Mouse (Mus musculus): Measurements from ENCODE around the gene Crybg3. TPM values are rescaled to one million over a fixed set of nuclear protein-coding genes. Genes with fewer than 3 reads are reported as not detected.

Crybg3 gene
- 11.2 and 12.6 TPM in 2 replicates for polyA plus RNA-seq (2015; fragmentation: Nextera tagmentation; extraction: Ambion mirVana)

GRCm38 (mm10) chr16:59600311-59601251, at the start of gene Crybg3:
Gene Crybg3 (minus strand): TSS chr16:59600979.
- H3K4me3 ChIP-seq (ENCODE audit: low read length) = peak within 1 kb of the TSS; percentile 73
- H3K27me3 ChIP-seq (ENCODE audit: control insufficient read depth, insufficient read depth, low read length) = no peaks in the 10 kb centered on the region
- H3K4me1 ChIP-seq (ENCODE audit: control insufficient read depth, insufficient read depth, low read length) = peaks cover 19% of the 10 kb centered on the region
- ATAC-seq (replicated peaks; ENCODE audit: extremely low read depth, insufficient read depth, low FRiP score) = peak; percentile 93
- H3K27ac ChIP-seq (ENCODE audit: low read length) = peak within 1 kb of the TSS; percentile 98
- peak within 1 kb of the TSS; percentile 72 for H3K4me2 ChIP-seq (ENCODE audit: low read depth, low read length)
- H3K9me3 ChIP-seq (replicated peaks; ENCODE audit: control insufficient read depth, low read length) = peaks cover 4% of the 10 kb centered on the region
- WGBS = under 1% methylated on average over 85 of the region's 90 CpGs
- peak within 1 kb of the TSS; percentile 87 for H3K9ac ChIP-seq (ENCODE audit: low read length)
- 0 out of 2 replicates have a peak, but pooled peaks cover 2% of the 10 kb centered on the region for H3K36me3 ChIP-seq (ENCODE audit: control insufficient read depth, insufficient read depth)

- no peak overlapping the region for H3K27ac ChIP-seq (ENCODE audit: low read length)
- WGBS = 66% methylated on average over 2 of the region's 2 CpGs
- H3K36me3 ChIP-seq (ENCODE audit: control insufficient read depth, insufficient read depth) = no peaks in the 10 kb centered on the region
- no peaks in the 10 kb centered on the region for H3K4me1 ChIP-seq (ENCODE audit: control insufficient read depth, insufficient read depth, low read length)
- no peak overlapping the region for H3K4me2 ChIP-seq (ENCODE audit: low read depth, low read length)
- no peak overlapping the region for H3K9ac ChIP-seq (ENCODE audit: low read length)
- no peaks in the 10 kb centered on the region; the same call in 1 of the 2 replicates for H3K9me3 ChIP-seq (replicated peaks; ENCODE audit: control insufficient read depth, low read length)
- no peak for ATAC-seq (replicated peaks; ENCODE audit: extremely low read depth, insufficient read depth, low FRiP score)
- no peak overlapping the region for H3K4me3 ChIP-seq (ENCODE audit: low read length)
- no peaks in the 10 kb centered on the region for H3K27me3 ChIP-seq (ENCODE audit: control insufficient read depth, insufficient read depth, low read length)
These were observed 43.0 kb upstream of the Crybg3 start for GRCm38 (mm10) chr16:59643766-59644165.

- ATAC-seq (replicated peaks; ENCODE audit: extremely low read depth, insufficient read depth, low FRiP score) = no peak
- no peaks in the 10 kb centered on the region for H3K36me3 ChIP-seq (ENCODE audit: control insufficient read depth, insufficient read depth)
- H3K4me3 ChIP-seq (ENCODE audit: low read length) = no peak overlapping the region
- no peaks in the 10 kb centered on the region for H3K27me3 ChIP-seq (ENCODE audit: control insufficient read depth, insufficient read depth, low read length)
- H3K9me3 ChIP-seq (replicated peaks; ENCODE audit: control insufficient read depth, low read length) = no peaks in the 10 kb centered on the region
- H3K9ac ChIP-seq (ENCODE audit: low read length) = no peak overlapping the region
- 76% methylated on average over 3 of the region's 3 CpGs for WGBS
- H3K4me1 ChIP-seq (ENCODE audit: control insufficient read depth, insufficient read depth, low read length) = peaks cover 6% of the 10 kb centered on the region; the same call in 1 of the 2 replicates
- no peak overlapping the region for H3K4me2 ChIP-seq (ENCODE audit: low read depth, low read length)
- H3K27ac ChIP-seq (ENCODE audit: low read length) = no peak overlapping the region
These were observed 39.2 kb upstream of the Crybg3 start for GRCm38 (mm10) chr16:59639985-59640384.

GRCm38 (mm10) chr16:59639102-59639691, 38.4 kb upstream of the Crybg3 start, which contains the start of gene Arl6:
Gene Arl6 (minus strand): TSS chr16:59639391.
- Histone ChIP-seq H3K4me2 (ENCODE audit: low read depth, low read length) (peak within 1 kb of the TSS; percentile 78), H3K4me1 (ENCODE audit: control insufficient read depth, insufficient read depth, low read length) (peaks cover 6% of the 10 kb centered on the region; the same call in 1 of the 2 replicates), H3K36me3 (ENCODE audit: control insufficient read depth, insufficient read depth) (no peaks in the 10 kb centered on the region), H3K27ac (ENCODE audit: low read length) (peak within 1 kb of the TSS; percentile 99), H3K27me3 (ENCODE audit: control insufficient read depth, insufficient read depth, low read length) (no peaks in the 10 kb centered on the region), H3K4me3 (ENCODE audit: low read length) (peak within 1 kb of the TSS; percentile 90), H3K9me3 (replicated peaks; ENCODE audit: control insufficient read depth, low read length) (no peaks in the 10 kb centered on the region), H3K9ac (ENCODE audit: low read length) (peak within 1 kb of the TSS; percentile 89)
- peak; percentile 99 for ATAC-seq (replicated peaks; ENCODE audit: extremely low read depth, insufficient read depth, low FRiP score)
- under 1% methylated on average over 46 of the region's 46 CpGs for WGBS

GRCm38 (mm10) chr16:59634598-59634997, 33.8 kb upstream of the Crybg3 start:
- no peaks in the 10 kb centered on the region for H3K27me3 ChIP-seq (ENCODE audit: control insufficient read depth, insufficient read depth, low read length)
- peaks cover 6% of the 10 kb centered on the region; the same call in 1 of the 2 replicates for H3K4me1 ChIP-seq (ENCODE audit: control insufficient read depth, insufficient read depth, low read length)
- H3K4me2 ChIP-seq (ENCODE audit: low read depth, low read length) = no peak overlapping the region
- 69% methylated on average over 2 of the region's 2 CpGs for WGBS
- no peak overlapping the region for H3K9ac ChIP-seq (ENCODE audit: low read length)
- H3K4me3 ChIP-seq (ENCODE audit: low read length) = no peak overlapping the region
- H3K27ac ChIP-seq (ENCODE audit: low read length) = no peak overlapping the region
- H3K9me3 ChIP-seq (replicated peaks; ENCODE audit: control insufficient read depth, low read length) = no peaks in the 10 kb centered on the region
- ATAC-seq (replicated peaks; ENCODE audit: extremely low read depth, insufficient read depth, low FRiP score) = no peak
- H3K36me3 ChIP-seq (ENCODE audit: control insufficient read depth, insufficient read depth) = no peaks in the 10 kb centered on the region

GRCm38 (mm10) chr16:59621554-59621953, 20.8 kb upstream of the Crybg3 start:
- 97% methylated on average over 2 of the region's 2 CpGs for WGBS
- Histone ChIP-seq H3K4me2 (ENCODE audit: low read depth, low read length) (no peak overlapping the region), H3K9me3 (replicated peaks; ENCODE audit: control insufficient read depth, low read length) (no peaks in the 10 kb centered on the region), H3K27me3 (ENCODE audit: control insufficient read depth, insufficient read depth, low read length) (no peaks in the 10 kb centered on the region), H3K4me1 (ENCODE audit: control insufficient read depth, insufficient read depth, low read length) (no peaks in the 10 kb centered on the region), H3K4me3 (ENCODE audit: low read length) (no peak overlapping the region), H3K36me3 (ENCODE audit: control insufficient read depth, insufficient read depth) (no peaks in the 10 kb centered on the region), H3K27ac (ENCODE audit: low read length) (no peak overlapping the region), H3K9ac (ENCODE audit: low read length) (no peak overlapping the region)
- no peak for ATAC-seq (replicated peaks; ENCODE audit: extremely low read depth, insufficient read depth, low FRiP score)

- 23% methylated on average over 3 of the region's 3 CpGs for WGBS
- ATAC-seq (replicated peaks; ENCODE audit: extremely low read depth, insufficient read depth, low FRiP score) = no peak
- H3K9me3 ChIP-seq (replicated peaks; ENCODE audit: control insufficient read depth, low read length) = no peaks in the 10 kb centered on the region
These were observed 16.4 kb upstream of the Crybg3 start for GRCm38 (mm10) chr16:59617167-59617566.

GRCm38 (mm10) chr16:59615675-59616074, 14.9 kb upstream of the Crybg3 start:
- ATAC-seq (replicated peaks; ENCODE audit: extremely low read depth, insufficient read depth, low FRiP score) = no peak
- 79% methylated on average over 3 of the region's 3 CpGs for WGBS
- Histone ChIP-seq H3K36me3 (ENCODE audit: control insufficient read depth, insufficient read depth) (no peaks in the 10 kb centered on the region), H3K4me1 (ENCODE audit: control insufficient read depth, insufficient read depth, low read length) (no peaks in the 10 kb centered on the region), H3K9ac (ENCODE audit: low read length) (no peak overlapping the region), H3K9me3 (replicated peaks; ENCODE audit: control insufficient read depth, low read length) (no peaks in the 10 kb centered on the region), H3K4me3 (ENCODE audit: low read length) (no peak overlapping the region), H3K27ac (ENCODE audit: low read length) (no peak overlapping the region), H3K27me3 (ENCODE audit: control insufficient read depth, insufficient read depth, low read length) (no peaks in the 10 kb centered on the region), H3K4me2 (ENCODE audit: low read depth, low read length) (no peak overlapping the region)

More at GRCm38 (mm10) chr16:59617167-59617566, 16.4 kb upstream of the Crybg3 start:
- no peak overlapping the region for H3K27ac ChIP-seq (ENCODE audit: low read length)
- no peak overlapping the region for H3K4me2 ChIP-seq (ENCODE audit: low read depth, low read length)
- no peak overlapping the region for H3K4me3 ChIP-seq (ENCODE audit: low read length)
- no peaks in the 10 kb centered on the region for H3K36me3 ChIP-seq (ENCODE audit: control insufficient read depth, insufficient read depth)
- no peak overlapping the region for H3K9ac ChIP-seq (ENCODE audit: low read length)
- H3K27me3 ChIP-seq (ENCODE audit: control insufficient read depth, insufficient read depth, low read length) = no peaks in the 10 kb centered on the region
- no peaks in the 10 kb centered on the region for H3K4me1 ChIP-seq (ENCODE audit: control insufficient read depth, insufficient read depth, low read length)

GRCm38 (mm10) chr16:59610750-59611149, 10.0 kb upstream of the Crybg3 start:
- no peaks in the 10 kb centered on the region for H3K4me1 ChIP-seq (ENCODE audit: control insufficient read depth, insufficient read depth, low read length)
- H3K4me3 ChIP-seq (ENCODE audit: low read length) = no peak overlapping the region
- no peak for ATAC-seq (replicated peaks; ENCODE audit: extremely low read depth, insufficient read depth, low FRiP score)
- no peak overlapping the region for H3K9ac ChIP-seq (ENCODE audit: low read length)
- no peaks in the 10 kb centered on the region for H3K9me3 ChIP-seq (replicated peaks; ENCODE audit: control insufficient read depth, low read length)
- no peak overlapping the region for H3K4me2 ChIP-seq (ENCODE audit: low read depth, low read length)
- H3K27ac ChIP-seq (ENCODE audit: low read length) = no peak overlapping the region
- no peaks in the 10 kb centered on the region for H3K27me3 ChIP-seq (ENCODE audit: control insufficient read depth, insufficient read depth, low read length)
- no peaks in the 10 kb centered on the region for H3K36me3 ChIP-seq (ENCODE audit: control insufficient read depth, insufficient read depth)
- 73% methylated on average over 1 of the region's 1 CpGs for WGBS

All from heart, embryonic 16.5 days (tissue).